Mouse (Mus musculus) E14TG2a.4 (cell line): Measurements from ENCODE around the gene Sh2b1.

Source experiments
- H3K27me3 ChIP-seq: 2 replicates; pipeline ENCODE4 v1.6.1; 2014; ENCODE audit warnings: low read length, control low read depth; ENCODE audit not compliant: insufficient read depth
- H3K36me3 ChIP-seq: 2 replicates; pipeline ENCODE4 v1.6.1; 2014; ENCODE audit warnings: low read length, control low read depth; ENCODE audit not compliant: insufficient read depth
- H3K4me1 ChIP-seq: replicated peaks from 2 replicates; pipeline ENCODE4 v1.6.1; 2014; ENCODE audit warnings: low read depth, low read length, control low read depth
- H3K4me3 ChIP-seq: replicated peaks from 2 replicates; pipeline ENCODE4 v1.5.1; 2014; ENCODE audit warnings: mild to moderate bottlenecking, low read length
- H3K9me3 ChIP-seq: 2 replicates; pipeline ENCODE4 v1.6.1; 2014; ENCODE audit warnings: low read length, control low read depth
- CTCF ChIP-seq: conservative IDR thresholded peaks from 2 replicates; pipeline ENCODE4 v1.5.1; 2014; ENCODE audit warnings: low read length
- NANOG ChIP-seq: IDR thresholded peaks from 2 replicates; pipeline ENCODE4 v1.6.1; 2014; ENCODE audit warnings: borderline replicate concordance, low read length, mixed read lengths
- POU5F1 ChIP-seq: IDR thresholded peaks from 2 replicates; pipeline ENCODE4 v1.6.1; 2014; ENCODE audit warnings: low read length, borderline replicate concordance

Gene Sh2b1

DNA sequence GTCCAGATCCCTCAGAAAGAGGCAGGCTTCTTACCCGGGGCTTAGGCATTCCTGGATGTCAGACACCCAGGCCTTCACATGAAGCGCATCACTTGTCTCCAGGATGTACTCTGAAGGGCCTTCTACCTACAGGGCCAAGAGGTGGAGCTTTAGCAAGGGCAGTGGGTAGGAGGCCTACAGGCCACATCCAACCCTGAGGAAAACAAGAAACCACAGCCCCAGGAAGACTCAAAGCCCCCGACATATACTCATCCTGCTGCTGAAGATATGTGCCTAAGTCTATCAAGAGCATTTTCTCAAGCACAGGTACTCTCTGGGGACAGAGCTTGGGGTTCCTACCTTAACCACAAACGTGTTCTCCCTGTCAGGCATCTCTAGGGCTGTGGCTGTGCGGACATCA lies 3.9 kb downstream of the Sh2b1 start:
- no peaks in the 10 kb centered on the region for H3K9me3 ChIP-seq
- TF ChIP-seq POU5F1 (no peak), CTCF (no peak), NANOG (no peak)
- H3K36me3 ChIP-seq = peaks cover 74% of the 10 kb centered on the region
- H3K27me3 ChIP-seq = no peaks in the 10 kb centered on the region
- peaks cover 71% of the 10 kb centered on the region for H3K4me1 ChIP-seq
- no peak overlapping the region for H3K4me3 ChIP-seq

DNA sequence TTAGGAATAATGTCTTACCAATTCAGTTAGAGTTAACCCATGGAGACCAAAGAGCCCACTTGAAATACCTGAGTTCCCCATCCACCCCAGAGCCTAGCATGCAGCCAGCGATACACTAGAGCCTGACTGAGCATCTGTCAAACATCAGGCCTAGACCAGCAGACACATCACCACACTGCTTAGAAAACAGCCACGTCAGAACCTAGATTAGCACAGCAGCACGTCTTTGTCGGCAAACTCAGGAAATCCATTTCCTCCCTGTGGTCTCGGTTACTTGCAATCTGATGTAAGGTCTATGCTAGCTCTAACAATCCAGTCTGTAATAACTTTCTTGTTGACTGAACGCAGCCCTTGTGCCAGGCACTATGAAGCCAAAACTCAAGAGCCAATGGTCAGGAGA lies 5.1 kb downstream of the Sh2b1 start:
- TF ChIP-seq CTCF = no peak
- TF ChIP-seq POU5F1 = no peak
- TF ChIP-seq NANOG = no peak
- no peak overlapping the region for H3K4me3 ChIP-seq
- no peaks in the 10 kb centered on the region for H3K27me3 ChIP-seq
- peaks cover 75% of the 10 kb centered on the region for H3K4me1 ChIP-seq
- no peaks in the 10 kb centered on the region for H3K9me3 ChIP-seq
- peaks cover 79% of the 10 kb centered on the region for H3K36me3 ChIP-seq

DNA sequence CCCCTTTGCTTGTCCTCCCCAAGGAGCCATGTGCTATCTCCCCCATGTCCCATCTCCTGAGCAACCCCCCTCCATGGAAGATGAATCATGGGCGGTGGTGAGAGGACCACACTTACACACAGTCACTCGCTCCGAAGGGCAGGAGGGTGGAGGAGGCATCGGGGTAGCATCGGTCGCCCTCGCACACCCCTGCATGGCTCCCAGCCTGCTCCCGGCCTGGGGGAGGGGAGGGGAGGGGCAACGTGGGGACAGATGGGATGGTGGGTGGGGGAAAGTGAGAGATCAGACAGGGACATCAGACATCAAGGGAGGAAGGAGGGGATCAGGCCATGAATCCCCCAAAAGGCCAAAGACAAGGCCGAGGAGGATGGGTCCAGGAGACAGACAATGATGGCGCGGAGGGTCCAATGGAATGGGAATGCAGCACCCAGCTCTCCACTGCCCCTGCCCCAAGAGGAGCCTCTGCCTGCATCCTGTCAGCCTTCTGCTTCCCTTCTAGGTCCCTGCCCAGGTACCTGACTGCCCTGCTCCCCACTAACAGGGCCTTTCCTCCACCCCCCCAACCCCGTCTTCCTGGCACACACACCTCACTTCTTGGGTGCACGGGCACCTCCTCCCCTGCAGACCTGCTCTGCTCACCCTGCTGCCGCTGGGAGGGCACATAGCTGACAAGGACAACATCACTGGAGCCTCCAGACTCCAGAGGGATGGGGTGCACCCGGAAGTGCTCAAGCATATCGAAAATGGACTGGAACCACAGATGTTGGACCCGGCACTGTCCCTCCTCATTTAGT lies 7.2 kb downstream of the Sh2b1 start:
- Histone ChIP-seq H3K27me3 (no peaks in the 10 kb centered on the region), H3K9me3 (no peaks in the 10 kb centered on the region), H3K4me3 (peak overlapping the region; percentile 66), H3K4me1 (peaks cover 80% of the 10 kb centered on the region), H3K36me3 (peaks cover 71% of the 10 kb centered on the region)
- no peak for TF ChIP-seq CTCF
- no peak for TF ChIP-seq POU5F1
- TF ChIP-seq NANOG = no peak

DNA sequence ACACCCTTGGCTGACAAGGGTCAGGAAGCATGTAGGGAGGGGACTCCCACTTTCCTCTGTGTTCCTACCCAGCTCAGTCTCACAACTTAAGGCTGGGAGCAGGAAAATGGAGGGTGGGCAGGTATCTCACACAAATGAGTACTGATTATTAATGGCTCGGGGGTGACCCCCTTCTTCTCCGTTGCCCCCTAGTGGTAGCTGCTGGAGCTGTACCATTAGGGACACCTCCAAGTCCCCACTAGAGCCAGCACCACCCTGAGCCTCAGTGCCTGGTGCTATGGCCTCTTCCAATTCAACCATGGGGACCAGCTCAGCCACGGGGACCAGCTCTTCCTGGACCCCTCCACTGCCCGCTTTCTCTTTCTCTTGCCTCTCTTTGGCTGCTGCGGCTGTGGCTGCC lies 8.0 kb downstream of the Sh2b1 start:
- H3K4me1 ChIP-seq = peaks cover 79% of the 10 kb centered on the region
- TF ChIP-seq CTCF (peak; percentile 74), NANOG (no peak), POU5F1 (no peak)
- peaks cover 64% of the 10 kb centered on the region for H3K36me3 ChIP-seq
- 0 out of 2 replicates have a peak, but pooled peaks cover under 1% of the 10 kb centered on the region for H3K27me3 ChIP-seq
- peak overlapping the region; percentile 66 for H3K4me3 ChIP-seq
- H3K9me3 ChIP-seq = no peaks in the 10 kb centered on the region

DNA sequence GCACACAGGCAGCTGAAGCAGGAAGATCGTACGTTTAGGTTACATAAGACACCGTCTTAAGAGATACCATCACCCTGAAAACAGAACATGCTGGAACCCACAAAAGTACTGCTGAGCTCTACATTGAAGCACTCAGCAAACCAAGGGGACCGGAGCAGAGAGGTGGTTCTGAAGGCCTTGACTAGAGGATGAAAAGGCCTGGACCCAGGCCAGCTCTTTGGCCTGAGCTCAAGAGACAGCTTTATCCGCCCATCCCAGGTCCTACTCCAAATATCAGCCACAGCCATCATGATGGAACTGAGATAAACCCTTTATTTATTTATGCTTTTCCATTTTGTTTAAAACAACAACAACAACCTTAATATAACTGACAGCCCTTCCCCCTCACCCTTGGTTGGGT lies 8.5 kb downstream of the Sh2b1 start:
- Histone ChIP-seq H3K4me1 (peaks cover 79% of the 10 kb centered on the region), H3K4me3 (no peak overlapping the region)

DNA sequence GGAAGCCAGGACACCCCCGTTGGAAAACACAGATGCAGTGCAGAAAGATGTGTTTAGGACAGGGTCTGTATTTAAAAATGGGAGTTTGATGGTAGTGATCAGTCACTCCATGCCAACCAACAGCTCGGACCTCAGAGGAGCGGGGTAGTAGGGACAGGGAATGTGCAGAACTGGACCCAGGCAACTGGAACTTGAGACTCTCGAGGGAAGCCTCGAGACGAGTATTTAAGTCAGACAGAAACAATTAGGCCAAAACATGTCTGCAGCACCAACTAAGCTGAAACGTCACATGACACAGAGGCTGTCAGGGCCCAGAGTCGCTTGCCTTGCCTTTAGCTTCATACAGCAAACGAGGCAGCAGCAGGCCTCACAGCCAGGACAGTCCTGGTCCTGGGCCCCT lies 9.1 kb downstream of the Sh2b1 start:
- H3K4me1 ChIP-seq = peaks cover 84% of the 10 kb centered on the region
- no peaks in the 10 kb centered on the region for H3K9me3 ChIP-seq
- H3K4me3 ChIP-seq = no peak overlapping the region
- peaks cover 52% of the 10 kb centered on the region for H3K36me3 ChIP-seq
- TF ChIP-seq CTCF (no peak), NANOG (no peak), POU5F1 (no peak)
- H3K27me3 ChIP-seq = peaks cover 5% of the 10 kb centered on the region

More for the DNA sequence above, 8.5 kb downstream of the Sh2b1 start:
- Histone ChIP-seq H3K9me3 (no peaks in the 10 kb centered on the region), H3K27me3 (peaks cover 5% of the 10 kb centered on the region), H3K36me3 (peaks cover 58% of the 10 kb centered on the region)
- no peak for TF ChIP-seq CTCF
- no peak for TF ChIP-seq POU5F1
- no peak for TF ChIP-seq NANOG

DNA sequence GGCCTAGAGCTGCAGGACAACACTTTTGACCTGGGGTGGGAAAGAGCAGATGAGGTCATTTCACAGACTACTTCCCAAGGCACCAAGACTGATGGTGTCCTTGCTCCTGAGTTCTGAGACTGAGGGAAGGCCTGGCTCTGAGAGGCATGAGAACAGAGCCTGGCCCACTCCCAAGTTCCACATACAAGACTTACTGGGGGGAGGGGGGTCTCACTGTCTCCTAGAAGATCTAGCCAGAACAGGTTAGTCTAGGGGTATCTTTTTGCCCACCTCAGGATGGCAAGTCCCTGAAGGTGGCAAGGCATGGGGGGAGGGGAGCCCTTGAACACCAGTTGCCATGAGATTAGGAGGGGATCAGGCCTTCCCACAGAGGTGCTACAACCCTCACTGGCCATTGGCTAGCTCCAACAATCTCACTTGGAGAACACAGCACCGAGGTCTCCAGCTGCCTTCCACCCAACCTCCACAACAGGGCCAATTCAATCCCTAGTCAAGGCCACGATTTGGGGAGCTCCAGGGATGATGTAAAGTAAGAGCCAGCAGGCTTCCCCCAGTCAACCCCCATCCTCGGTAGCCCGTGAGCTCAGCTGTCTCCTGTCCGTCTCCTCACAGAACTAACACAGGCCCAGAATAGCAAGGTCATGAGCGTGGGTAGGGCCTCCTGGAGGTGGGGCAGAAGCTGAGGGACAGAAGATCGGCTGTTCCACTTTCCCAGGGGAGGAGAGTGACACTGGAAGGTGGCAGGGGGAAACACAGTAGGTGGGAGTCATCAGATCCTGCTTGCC lies 9.8 kb downstream of the Sh2b1 start:
- Histone ChIP-seq H3K27me3 (peaks cover 10% of the 10 kb centered on the region), H3K4me1 (peaks cover 91% of the 10 kb centered on the region), H3K4me3 (0 out of 2 replicates have a peak overlapping the region, but pooled peaks have one; percentile 17), H3K36me3 (peaks cover 45% of the 10 kb centered on the region), H3K9me3 (no peaks in the 10 kb centered on the region)
- no peak for TF ChIP-seq CTCF
- TF ChIP-seq NANOG = no peak
- no peak for TF ChIP-seq POU5F1

DNA sequence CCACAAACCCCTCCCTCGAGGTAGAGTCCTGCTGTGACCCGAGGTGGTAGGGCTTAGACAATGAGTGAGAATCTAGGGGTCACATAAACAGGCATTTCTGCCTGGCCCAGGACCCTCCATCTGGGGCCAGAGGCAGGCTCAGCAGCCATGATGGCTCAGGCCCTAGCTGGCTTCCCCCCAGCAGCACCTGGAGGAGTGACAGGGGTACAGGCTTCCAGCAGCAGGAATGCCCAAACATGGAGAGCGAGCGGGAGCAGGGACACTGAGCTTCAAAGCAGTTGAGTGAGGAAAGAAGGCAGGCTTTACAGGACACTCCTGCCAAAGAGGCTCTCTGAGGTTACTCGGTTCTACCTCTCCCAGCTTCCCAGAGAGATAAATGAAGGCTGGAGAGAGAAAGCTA lies 10.4 kb downstream of the Sh2b1 start:
- H3K9me3 ChIP-seq = no peaks in the 10 kb centered on the region
- H3K27me3 ChIP-seq = peaks cover 14% of the 10 kb centered on the region
- 0 out of 2 replicates have a peak overlapping the region, but pooled peaks have one; percentile 17 for H3K4me3 ChIP-seq
- peaks cover 39% of the 10 kb centered on the region for H3K36me3 ChIP-seq
- TF ChIP-seq NANOG (no peak), CTCF (no peak), POU5F1 (no peak)
- peaks cover 95% of the 10 kb centered on the region for H3K4me1 ChIP-seq

DNA sequence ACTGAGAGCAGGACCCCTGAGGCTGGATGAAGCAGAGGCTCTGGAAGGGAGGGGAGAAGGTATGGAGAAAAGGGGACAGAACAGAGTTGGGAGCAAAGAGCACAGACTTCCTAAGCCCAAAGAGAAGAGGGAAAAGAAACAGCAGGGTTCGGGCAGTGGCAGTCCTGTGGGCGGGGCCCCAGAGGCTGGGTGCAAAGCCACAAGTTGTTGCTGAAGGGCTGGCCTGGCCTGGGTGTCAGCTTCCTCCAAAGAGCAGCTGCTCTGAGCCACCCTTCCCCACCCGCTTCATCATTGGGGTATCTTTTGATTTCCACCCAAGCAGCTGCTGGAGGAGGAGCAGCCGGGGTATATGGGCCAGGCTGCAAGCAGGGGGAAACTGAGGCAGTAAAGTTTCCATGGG lies 11.1 kb downstream of the Sh2b1 start:
- Histone ChIP-seq H3K9me3 (no peaks in the 10 kb centered on the region), H3K4me1 (peaks cover 88% of the 10 kb centered on the region), H3K27me3 (peaks cover 20% of the 10 kb centered on the region), H3K36me3 (peaks cover 32% of the 10 kb centered on the region), H3K4me3 (0 out of 2 replicates have a peak overlapping the region, but pooled peaks have one; percentile 17)
- no peak for TF ChIP-seq CTCF
- TF ChIP-seq NANOG = no peak
- no peak for TF ChIP-seq POU5F1
